Mouse (Mus musculus) intestine, embryonic 14.5 days (tissue): ENCODE results near the gene 1700016C15Rik. TPM values are rescaled to one million over a fixed set of nuclear protein-coding genes. Genes with fewer than 3 reads are reported as not detected.

Source experiments
- ATAC-seq: fragments of 200-750 bp; cut with Nextera tagmentation; replicated peaks from 2 replicates; pipeline ENCODE4 v1.8.0; 2017; ENCODE audit warnings: low read depth, moderate number of reproducible peaks, moderate TSS enrichment, moderate library complexity; ENCODE audit not compliant: low FRiP score, low TSS enrichment
- DNase-seq: peaks from one replicate; pipeline ENCODE4 v3.0.0-alpha.2; 2018; ENCODE audit warnings: low spot score
- H3K27ac ChIP-seq: fragments of 300-500 bp; sonication (generic); 2 replicates; pipeline ENCODE4 v1.5.1; 2014; ENCODE audit warnings: low read depth, mild to moderate bottlenecking, control low read depth
- H3K27me3 ChIP-seq: fragments of 300-500 bp; sonication (generic); replicated peaks from 2 replicates; pipeline ENCODE4 v1.6.1; 2014; ENCODE audit warnings: low read length, control low read depth; ENCODE audit not compliant: control insufficient read depth, insufficient read depth
- H3K36me3 ChIP-seq: fragments of 300-500 bp; sonication (generic); 2 replicates; pipeline ENCODE4 v1.6.1; 2014; ENCODE audit warnings: low read length, control low read depth; ENCODE audit not compliant: control insufficient read depth, insufficient read depth
- H3K4me1 ChIP-seq: fragments of 300-500 bp; sonication (generic); replicated peaks from 2 replicates; pipeline ENCODE4 v1.6.1; 2014; ENCODE audit warnings: low read length, control low read depth, mixed read lengths; ENCODE audit not compliant: control insufficient read depth, insufficient read depth
- H3K4me2 ChIP-seq: fragments of 300-500 bp; sonication (generic); 2 replicates; pipeline ENCODE4 v1.6.1; 2014; ENCODE audit warnings: low read length
- H3K4me3 ChIP-seq: fragments of 300-500 bp; sonication (generic); 2 replicates; pipeline ENCODE4 v1.5.1; 2014; ENCODE audit warnings: low read depth, low read length, control low read depth, mixed read lengths
- H3K9ac ChIP-seq: fragments of 300-500 bp; sonication (generic); 2 replicates; pipeline ENCODE4 v1.6.1; 2014; ENCODE audit warnings: mild to moderate bottlenecking, low read length
- H3K9me3 ChIP-seq: fragments of 300-500 bp; sonication (generic); 2 replicates; pipeline ENCODE4 v1.6.1; 2016; ENCODE audit warnings: low read length, control low read depth; ENCODE audit not compliant: control insufficient read depth
- WGBS: fragments of 180-500 bp; shearing (Covaris S2); extraction: QIAGEN DNeasy Blood & Tissue Kit; methylation state at CpG from one replicate; pipeline ENCODE4 v1.1.7; 2014; 5-methylcytosine and 5-hydroxymethylcytosine counted together
- polyA plus RNA-seq: library from polyadenylated mRNA; unstranded; fragments of >200 nt; fragmentation: Nextera tagmentation; extraction: Ambion mirVana; gene quantifications from 2 replicates; pipeline ENCODE4 v1.2.1, GENCODE M21; 2014

1700016C15Rik gene
- polyA plus RNA-seq, 1 experiment from 2014 or later: not detected

DNA sequence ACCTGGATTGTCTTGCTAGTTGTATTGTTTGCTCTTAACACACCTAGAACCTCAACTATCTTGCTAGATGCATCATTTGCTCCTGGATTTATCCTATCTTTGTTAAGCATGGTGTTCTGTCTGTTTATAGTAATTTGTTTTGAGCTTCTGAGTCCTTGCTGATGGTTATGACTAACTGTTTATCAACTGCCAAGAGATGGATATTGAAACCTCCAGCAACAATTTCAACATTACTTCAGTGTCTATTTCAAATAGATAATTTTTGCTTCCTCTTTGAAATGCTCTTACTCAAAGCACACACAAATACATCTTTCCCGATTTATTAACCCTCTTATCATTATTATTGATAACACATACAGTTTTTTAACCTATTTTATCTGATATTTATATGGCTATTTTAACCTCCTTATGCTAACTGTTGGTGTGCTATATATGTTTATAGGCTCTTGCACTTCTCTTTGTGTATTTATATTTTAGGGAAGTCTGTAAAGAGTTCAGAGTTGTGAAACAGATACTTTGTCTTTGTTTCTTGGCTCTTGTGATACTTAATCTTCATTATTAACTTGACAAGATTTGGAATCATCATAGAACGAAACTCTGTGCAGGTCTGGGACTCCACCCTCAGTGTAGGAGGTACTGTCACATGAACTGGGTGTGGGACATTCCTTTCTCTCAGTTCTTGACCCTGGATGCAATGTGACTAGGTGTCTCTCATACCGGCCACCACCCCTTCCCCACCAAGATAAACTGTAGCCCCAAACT, 15.8 kb upstream of the 1700016C15Rik start:
- DNase-seq: no peak
- no peak for ATAC-seq
- Histone ChIP-seq H3K4me1 (no peaks in the 10 kb centered on the region), H3K27me3 (no peaks in the 10 kb centered on the region), H3K36me3 (no peaks in the 10 kb centered on the region), H3K4me3 (no peak overlapping the region), H3K27ac (no peak overlapping the region), H3K9me3 (peaks cover 3% of the 10 kb centered on the region; the same call in 1 of the 2 replicates), H3K9ac (no peak overlapping the region), H3K4me2 (no peak overlapping the region)
- 73% methylated on average over 3 of the region's 3 CpGs for WGBS

DNA sequence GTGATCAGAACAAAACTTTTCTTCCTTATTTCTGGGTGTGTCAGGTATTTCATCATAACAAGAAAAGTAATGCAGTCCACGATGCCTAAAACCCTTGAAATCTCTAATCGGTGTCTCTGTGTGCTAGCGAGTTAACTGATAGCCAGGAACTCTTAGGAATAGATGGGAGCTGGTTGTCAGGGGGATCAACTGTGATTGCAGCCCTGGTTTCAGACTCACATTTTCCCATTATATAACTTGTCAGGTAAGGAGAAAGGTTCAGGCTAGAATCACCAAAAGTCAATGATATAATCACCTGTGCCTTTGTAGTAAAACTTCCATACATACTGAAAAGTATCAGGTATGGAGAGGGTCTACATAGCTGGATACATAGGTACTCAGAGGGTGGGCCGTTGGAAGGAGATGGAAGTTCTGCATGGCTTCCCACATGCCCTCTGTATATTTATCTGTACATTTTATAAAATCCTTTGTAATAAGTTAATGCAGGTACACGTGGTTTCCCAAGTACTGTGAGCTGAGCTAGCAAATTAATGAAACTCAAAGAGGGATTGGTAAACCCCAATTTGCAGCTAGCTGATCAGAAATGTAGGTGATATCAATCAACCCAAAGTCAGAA, 15.1 kb upstream of the 1700016C15Rik start:
- ATAC-seq (no peak), DNase-seq (peak; percentile 25)
- Histone ChIP-seq H3K27me3 (no peaks in the 10 kb centered on the region), H3K4me3 (no peak overlapping the region), H3K4me1 (no peaks in the 10 kb centered on the region), H3K27ac (no peak overlapping the region), H3K9me3 (peaks cover 3% of the 10 kb centered on the region; the same call in 1 of the 2 replicates), H3K9ac (no peak overlapping the region), H3K4me2 (no peak overlapping the region), H3K36me3 (no peaks in the 10 kb centered on the region)
- 91% methylated on average over 5 of the region's 5 CpGs for WGBS

DNA sequence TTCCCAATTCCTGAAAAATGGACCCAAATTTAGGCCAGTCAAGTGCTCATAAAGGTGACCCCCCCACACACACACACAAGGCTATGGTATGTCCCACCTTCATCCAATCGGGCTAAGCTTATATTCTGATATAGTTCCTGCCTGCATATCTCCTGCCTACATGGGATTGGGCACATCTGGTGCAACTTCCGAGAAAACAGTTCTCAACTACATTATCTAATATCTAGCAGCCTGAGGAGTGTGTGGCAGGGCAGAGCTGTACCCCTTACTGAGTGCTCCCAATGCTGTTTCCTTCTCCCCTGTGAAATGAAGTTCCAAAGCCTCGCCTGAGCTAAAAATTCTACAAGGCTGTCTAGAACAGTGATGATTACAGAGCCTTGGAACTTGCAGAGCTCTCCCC, 13.2 kb upstream of the 1700016C15Rik start:
- Histone ChIP-seq H3K4me2 (no peak overlapping the region), H3K9ac (no peak overlapping the region), H3K4me3 (no peak overlapping the region), H3K27me3 (no peaks in the 10 kb centered on the region), H3K9me3 (no peaks in the 10 kb centered on the region), H3K27ac (no peak overlapping the region), H3K36me3 (no peaks in the 10 kb centered on the region), H3K4me1 (no peaks in the 10 kb centered on the region)
- peak; percentile 18 for DNase-seq
- WGBS: 83% methylated on average over 3 of the region's 3 CpGs
- no peak for ATAC-seq

DNA sequence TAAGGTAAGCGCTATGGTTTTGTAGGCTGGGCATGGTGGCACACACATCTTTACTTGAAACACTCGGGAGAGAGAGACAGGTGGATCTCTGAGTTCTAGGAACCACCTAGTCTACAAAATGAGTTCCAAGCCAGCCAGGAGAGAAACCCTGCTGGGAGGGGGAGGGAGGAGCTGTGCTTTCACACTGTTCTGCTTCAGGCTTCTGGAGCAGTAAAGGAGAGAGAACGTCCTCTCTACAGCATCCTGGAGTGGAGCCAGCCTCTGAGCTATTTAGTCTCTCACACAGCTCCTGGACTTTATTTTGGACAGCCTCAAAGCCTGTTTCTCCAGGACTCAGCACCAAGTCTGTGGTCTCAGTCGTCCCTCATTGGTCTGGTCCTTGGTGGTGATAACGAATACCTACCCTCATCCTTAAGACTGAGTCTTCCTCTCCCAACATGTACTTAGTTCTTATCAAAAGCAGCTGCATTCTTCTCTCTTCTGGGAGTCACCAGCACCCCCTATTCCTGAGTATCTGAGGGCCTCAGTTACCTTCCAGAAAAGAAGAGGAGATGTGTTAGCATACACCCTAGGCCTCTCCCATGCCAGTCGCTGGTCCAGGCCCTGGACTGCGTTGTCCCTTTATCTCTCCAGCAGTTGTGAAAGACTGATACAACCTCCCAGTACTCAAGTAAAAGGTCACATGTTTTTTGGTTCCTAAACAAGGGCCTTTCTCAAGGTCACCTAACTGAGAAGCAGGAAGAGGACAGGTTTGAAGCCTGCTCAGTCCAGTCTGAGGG, 12.4 kb upstream of the 1700016C15Rik start:
- H3K4me2 ChIP-seq: no peak overlapping the region
- no peak overlapping the region for H3K27ac ChIP-seq
- DNase-seq (peak; percentile 16), ATAC-seq (no peak)
- no peaks in the 10 kb centered on the region for H3K36me3 ChIP-seq
- no peaks in the 10 kb centered on the region for H3K4me1 ChIP-seq
- no peaks in the 10 kb centered on the region for H3K27me3 ChIP-seq
- no peaks in the 10 kb centered on the region for H3K9me3 ChIP-seq
- WGBS: 79% methylated on average over 7 of the region's 7 CpGs
- H3K9ac ChIP-seq: no peak overlapping the region
- H3K4me3 ChIP-seq: no peak overlapping the region

DNA sequence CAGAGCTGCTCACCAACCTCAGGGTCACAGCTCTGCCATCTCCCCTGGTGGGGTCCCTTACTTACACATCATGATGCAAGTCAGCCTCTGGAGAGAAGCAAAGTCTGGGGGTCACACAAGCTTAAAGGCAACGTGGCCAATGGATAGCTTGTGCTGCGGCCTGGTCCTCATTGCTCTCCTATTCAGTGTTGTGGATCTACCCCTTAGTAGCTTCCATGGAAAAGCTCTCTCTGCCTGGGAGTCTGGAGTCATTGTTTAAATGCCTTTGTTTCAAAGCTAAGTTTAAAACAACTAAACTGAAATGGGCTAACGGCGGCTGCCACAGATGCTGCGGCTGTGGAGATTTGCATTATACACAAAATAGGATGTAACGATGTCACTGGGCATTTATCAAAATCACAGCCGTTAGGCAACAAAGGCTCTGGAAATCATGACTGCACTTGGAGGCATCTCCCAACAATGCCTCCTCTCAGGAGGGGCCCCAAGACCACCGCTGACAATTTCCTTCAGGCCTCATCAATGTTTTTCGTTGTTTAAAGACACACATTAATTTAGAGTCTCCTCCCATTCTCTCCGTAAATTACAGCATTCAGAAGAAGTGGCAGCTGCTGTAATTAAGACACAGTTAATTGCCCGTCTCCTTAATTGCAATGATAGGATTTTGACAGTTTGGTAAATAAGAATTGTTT, 11.1 kb upstream of the 1700016C15Rik start:
- DNase-seq (peak; percentile 37), ATAC-seq (no peak)
- no peak overlapping the region for H3K27ac ChIP-seq
- H3K4me3 ChIP-seq: no peak overlapping the region
- no peaks in the 10 kb centered on the region for H3K27me3 ChIP-seq
- H3K4me1 ChIP-seq: no peaks in the 10 kb centered on the region
- no peak overlapping the region for H3K9ac ChIP-seq
- H3K36me3 ChIP-seq: no peaks in the 10 kb centered on the region
- 66% methylated on average over 11 of the region's 11 CpGs for WGBS
- no peaks in the 10 kb centered on the region for H3K9me3 ChIP-seq
- H3K4me2 ChIP-seq: no peak overlapping the region

DNA sequence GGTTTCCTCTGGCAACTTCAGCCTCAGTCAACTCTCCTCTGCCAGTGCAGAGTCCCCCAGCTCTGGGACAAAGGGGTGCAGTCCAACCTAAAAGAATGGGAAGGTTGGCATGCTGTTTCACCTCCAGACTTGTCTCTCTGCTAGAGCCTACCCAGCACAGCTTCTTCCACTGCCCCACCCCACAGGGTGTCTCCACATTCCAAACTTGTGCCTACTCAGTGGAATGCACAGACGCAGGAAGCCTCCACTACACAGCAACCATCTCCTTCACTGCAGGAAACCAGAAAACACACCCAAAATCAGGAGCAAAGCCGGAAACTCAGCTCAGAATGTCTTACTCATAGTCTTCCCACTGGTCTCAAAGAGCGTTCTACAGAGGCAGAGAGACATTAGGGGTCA, 10.6 kb upstream of the 1700016C15Rik start:
- Histone ChIP-seq H3K27me3 (no peaks in the 10 kb centered on the region), H3K9me3 (no peaks in the 10 kb centered on the region), H3K4me1 (no peaks in the 10 kb centered on the region), H3K4me3 (no peak overlapping the region), H3K27ac (no peak overlapping the region), H3K36me3 (no peaks in the 10 kb centered on the region), H3K4me2 (no peak overlapping the region), H3K9ac (no peak overlapping the region)
- WGBS: 70% methylated on average over 3 of the region's 3 CpGs
- ATAC-seq (no peak), DNase-seq (peak; percentile 46)

DNA sequence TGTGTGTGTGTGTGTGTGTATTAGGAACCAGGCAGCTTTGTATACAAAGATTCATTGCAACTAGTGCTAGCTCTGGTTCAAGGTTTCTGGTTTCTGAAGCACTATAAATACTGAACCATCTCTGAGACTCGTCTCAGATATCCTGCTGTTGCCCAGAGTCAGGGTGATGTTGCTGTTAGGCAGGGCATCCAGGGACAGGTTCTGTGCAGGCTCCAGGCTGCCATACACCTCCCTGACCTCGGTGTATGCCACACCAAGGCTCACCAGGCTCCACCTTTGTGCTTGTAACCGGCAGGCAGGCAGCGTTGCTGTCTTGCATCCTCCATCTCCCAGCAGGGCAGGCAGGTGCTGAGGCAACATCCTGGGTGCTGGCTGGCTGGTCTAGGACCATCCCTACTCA, 5.8 kb upstream of the 1700016C15Rik start:
- H3K27ac ChIP-seq: no peak overlapping the region
- 68% methylated on average over 4 of the region's 4 CpGs for WGBS
- H3K4me3 ChIP-seq: no peak overlapping the region
- H3K9ac ChIP-seq: no peak overlapping the region
- no peak overlapping the region for H3K4me2 ChIP-seq
- H3K9me3 ChIP-seq: no peaks in the 10 kb centered on the region
- ATAC-seq (no peak), DNase-seq (no peak)
- no peaks in the 10 kb centered on the region for H3K4me1 ChIP-seq
- no peaks in the 10 kb centered on the region for H3K27me3 ChIP-seq
- no peaks in the 10 kb centered on the region for H3K36me3 ChIP-seq

DNA sequence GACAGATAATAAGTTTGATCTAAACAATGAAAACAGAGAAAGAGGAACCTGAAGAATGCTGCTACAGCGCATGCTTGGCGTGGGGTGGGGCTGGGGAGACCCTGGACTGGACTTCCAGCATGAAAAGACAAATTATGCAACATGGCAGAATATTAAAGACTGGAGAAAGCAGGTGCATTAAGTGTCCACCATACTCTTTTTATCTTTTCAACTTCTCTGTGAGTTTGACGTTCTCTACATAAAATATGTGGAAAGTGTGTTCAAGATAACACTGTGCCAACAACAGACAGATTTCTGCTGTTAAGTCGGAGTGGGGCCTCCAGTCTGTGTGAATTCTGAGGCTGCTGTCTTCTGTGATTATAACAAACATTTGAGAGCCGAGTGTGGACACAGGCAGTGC, 2.7 kb upstream of the 1700016C15Rik start:
- no peak overlapping the region for H3K9ac ChIP-seq
- H3K27ac ChIP-seq: no peak overlapping the region
- ATAC-seq (no peak), DNase-seq (peak; percentile 38)
- H3K4me2 ChIP-seq: no peak overlapping the region
- H3K27me3 ChIP-seq: no peaks in the 10 kb centered on the region
- no peaks in the 10 kb centered on the region for H3K9me3 ChIP-seq
- H3K4me1 ChIP-seq: no peaks in the 10 kb centered on the region
- no peaks in the 10 kb centered on the region for H3K36me3 ChIP-seq
- no peak overlapping the region for H3K4me3 ChIP-seq
- WGBS: 43% methylated on average over 5 of the region's 5 CpGs
